Mouse (Mus musculus) macrophage (primary cell): ENCODE measurements around the gene Gm853. TPM values are rescaled to one million over a fixed set of nuclear protein-coding genes. Genes with fewer than 3 reads are reported as not detected.

Experiments
- H3K27ac ChIP-seq: fragments of 350-480 bp; formaldehyde crosslinking; 2 replicates; pipeline ENCODE4 v1.9.0; 2021
- H3K36me3 ChIP-seq: fragments of 350-480 bp; formaldehyde crosslinking; 2 replicates; pipeline ENCODE4 v1.9.0; 2021; ENCODE audit errors: inconsistent target
- H3K4me3 ChIP-seq: fragments of 350-480 bp; formaldehyde crosslinking; 2 replicates; pipeline ENCODE4 v1.9.0; 2021; ENCODE audit errors: inconsistent target
- H3K79me2 ChIP-seq: fragments of 350-480 bp; formaldehyde crosslinking; 2 replicates; pipeline ENCODE4 v1.9.0; 2021; ENCODE audit errors: inconsistent target
- WGBS: methylation state at CpG from one replicate; pipeline ENCODE4 v1.1.7; 2026; ENCODE audit warnings: inconsistent platforms; ENCODE audit not compliant: missing documents; 5-methylcytosine and 5-hydroxymethylcytosine counted together
- polyA plus RNA-seq: library from polyadenylated mRNA; stranded (reverse); fragments of 250-400 nt; gene quantifications from 3 replicates; pipeline ENCODE4 v1.2.4, GENCODE M21; 2018; ENCODE audit warnings: inconsistent platforms

The Gm853 gene
- polyA plus RNA-seq, 1 experiment from 2014 or later = not detected

DNA sequence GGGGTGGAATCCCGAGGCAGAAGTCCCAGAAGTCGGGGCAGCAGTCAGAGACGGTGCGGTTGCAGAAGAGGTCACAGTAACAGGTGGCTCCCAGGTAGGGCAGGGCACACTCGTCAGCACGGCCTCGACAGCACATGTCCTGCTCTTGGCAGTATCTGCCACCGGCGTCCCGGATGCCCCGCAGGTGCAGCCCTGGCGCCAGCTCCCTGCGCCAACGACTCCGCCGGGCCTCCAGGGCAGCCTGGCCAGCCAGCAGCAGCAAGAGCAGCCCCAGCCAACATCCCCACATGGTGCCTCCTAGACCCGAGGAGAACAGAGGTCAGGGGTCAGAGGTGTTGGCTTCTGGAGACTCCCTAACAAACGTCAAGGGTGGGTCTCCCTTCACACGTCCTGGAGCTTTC lies 48.3 kb downstream of the Gm853 start:
- H3K36me3 ChIP-seq = no peaks in the 10 kb centered on the region
- H3K79me2 ChIP-seq = no peaks in the 10 kb centered on the region
- no peak overlapping the region for H3K4me3 ChIP-seq
- no peak overlapping the region for H3K27ac ChIP-seq
- 71% methylated on average over 19 of the region's 19 CpGs for WGBS

DNA sequence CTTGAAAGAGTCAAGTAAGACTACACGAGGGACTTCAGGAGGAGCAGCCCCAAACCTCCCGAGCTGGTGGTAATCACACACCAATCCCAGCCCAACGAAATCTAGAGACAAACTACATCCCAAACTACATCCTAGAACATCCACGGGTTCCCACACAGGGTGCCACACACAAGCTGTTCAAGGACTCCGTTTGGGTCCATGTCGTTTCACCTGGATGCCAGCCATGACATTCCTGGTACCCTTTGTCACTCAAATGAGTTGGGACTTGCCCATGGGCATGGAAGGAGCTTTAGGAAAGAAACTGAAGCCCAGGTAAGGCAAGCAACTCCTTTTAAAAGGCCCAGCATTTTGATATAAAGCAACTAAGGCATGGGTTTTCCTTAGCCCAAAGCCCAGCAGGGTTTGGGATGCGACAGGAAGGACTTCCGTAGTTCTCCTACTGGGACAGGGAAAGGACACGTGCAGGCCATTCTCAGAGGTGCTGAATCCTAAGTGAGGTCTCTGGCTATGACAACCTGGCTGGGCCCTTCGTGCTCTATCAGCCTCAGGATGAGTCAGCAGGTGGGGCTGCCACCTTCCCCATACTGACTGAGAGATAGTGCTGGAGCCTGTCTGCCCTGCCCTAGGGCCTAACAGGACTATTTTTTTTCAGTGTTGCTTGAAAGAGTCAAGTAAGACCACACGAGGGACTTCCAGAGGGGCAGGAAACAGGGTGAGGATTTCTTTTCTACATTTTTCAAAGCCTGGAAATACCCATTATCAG lies 49.0 kb downstream of the Gm853 start:
- H3K4me3 ChIP-seq = no peak overlapping the region
- WGBS = 80% methylated on average over 11 of the region's 11 CpGs
- H3K36me3 ChIP-seq = no peaks in the 10 kb centered on the region
- no peak overlapping the region for H3K27ac ChIP-seq
- H3K79me2 ChIP-seq = no peaks in the 10 kb centered on the region

DNA sequence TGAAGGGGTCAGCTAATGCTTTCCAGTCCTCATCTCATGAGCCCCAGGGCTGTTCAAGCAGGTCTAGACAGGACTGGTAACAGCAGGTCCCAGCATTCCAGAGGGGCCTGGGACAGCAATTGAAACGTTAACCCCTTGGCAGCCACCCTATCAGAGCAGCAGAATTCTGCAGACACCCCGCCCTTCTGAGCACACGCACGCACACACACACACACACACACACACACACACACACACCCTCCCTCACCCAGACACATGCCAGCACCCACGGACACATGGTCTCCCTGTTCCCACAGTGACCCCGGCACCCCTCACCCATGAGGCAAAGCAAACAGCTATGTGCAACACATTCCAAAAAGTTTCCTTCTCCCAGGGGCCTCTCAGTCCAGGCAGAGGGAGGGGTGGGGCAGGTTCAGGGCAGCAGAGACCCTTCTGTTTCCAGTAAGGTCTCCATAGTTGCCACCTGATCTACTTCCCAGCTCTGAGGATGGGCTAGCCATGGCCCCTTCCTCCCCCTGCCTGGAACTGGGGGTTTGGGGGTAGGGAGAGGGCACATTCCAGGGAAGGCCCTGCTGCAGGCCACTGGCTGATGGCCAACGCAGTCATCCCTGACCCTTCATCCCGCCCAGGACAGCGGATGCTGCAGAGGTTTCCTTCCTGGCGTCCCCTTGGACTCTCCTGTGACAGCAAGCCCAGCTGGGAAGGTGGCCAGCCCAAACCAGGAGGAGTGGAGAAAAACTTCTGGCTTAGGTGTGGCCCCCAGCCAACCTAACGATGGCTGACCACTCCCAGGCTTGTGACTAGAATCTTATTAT lies 50.0 kb downstream of the Gm853 start:
- Histone ChIP-seq H3K4me3 (no peak overlapping the region), H3K27ac (no peak overlapping the region), H3K79me2 (no peaks in the 10 kb centered on the region), H3K36me3 (no peaks in the 10 kb centered on the region)
- WGBS = 94% methylated on average over 11 of the region's 11 CpGs

DNA sequence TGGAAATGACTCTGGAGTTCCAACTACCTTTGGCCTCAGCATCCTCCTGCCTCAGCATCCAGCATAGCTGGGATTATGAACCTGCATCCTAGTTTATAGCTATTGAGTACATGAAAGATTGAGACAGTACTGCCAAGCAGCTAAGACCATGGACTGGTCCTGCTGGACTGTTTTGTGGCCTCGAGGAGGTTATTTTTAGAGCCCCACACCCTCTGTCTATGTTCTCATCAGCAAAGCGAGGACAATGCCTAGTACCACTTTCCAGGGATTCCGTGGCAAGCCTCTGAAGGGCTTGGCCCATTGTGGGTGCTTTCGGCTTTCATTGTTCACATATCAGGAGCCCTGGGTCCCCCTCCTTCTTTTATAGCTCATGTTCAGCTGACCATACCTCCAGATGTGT lies 51.8 kb downstream of the Gm853 start:
- Histone ChIP-seq H3K27ac (no peak overlapping the region), H3K79me2 (no peaks in the 10 kb centered on the region), H3K36me3 (no peaks in the 10 kb centered on the region), H3K4me3 (no peak overlapping the region)
- 78% methylated on average over 4 of the region's 4 CpGs for WGBS

DNA sequence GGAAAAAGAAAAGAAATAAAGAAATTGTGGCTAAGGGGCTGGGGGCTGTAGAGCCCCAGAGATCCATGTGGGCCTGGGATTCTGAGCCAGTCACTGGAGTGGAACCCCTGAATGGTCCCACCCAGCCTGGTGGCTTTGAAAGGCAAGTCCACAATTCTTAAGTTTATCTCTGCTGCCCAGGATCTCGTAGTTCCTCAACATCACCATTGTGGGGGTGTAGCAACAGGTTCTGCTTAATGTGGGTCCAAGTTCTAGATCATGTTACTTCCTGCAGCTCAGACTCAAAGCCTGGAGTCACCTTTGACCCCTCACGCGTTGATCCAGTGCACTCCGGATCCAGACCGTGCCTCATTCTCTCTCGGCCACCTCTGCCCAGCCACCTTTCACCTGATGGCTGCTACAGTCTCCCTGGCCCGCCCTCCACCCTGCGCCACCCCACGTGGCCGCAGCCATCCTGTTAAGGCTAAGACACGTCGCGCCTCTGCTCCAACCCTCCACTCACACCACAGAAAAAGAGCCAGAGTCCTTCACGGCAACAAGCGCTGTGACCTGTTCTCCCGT lies 52.7 kb downstream of the Gm853 start:
- WGBS = 88% methylated on average over 16 of the region's 16 CpGs

DNA sequence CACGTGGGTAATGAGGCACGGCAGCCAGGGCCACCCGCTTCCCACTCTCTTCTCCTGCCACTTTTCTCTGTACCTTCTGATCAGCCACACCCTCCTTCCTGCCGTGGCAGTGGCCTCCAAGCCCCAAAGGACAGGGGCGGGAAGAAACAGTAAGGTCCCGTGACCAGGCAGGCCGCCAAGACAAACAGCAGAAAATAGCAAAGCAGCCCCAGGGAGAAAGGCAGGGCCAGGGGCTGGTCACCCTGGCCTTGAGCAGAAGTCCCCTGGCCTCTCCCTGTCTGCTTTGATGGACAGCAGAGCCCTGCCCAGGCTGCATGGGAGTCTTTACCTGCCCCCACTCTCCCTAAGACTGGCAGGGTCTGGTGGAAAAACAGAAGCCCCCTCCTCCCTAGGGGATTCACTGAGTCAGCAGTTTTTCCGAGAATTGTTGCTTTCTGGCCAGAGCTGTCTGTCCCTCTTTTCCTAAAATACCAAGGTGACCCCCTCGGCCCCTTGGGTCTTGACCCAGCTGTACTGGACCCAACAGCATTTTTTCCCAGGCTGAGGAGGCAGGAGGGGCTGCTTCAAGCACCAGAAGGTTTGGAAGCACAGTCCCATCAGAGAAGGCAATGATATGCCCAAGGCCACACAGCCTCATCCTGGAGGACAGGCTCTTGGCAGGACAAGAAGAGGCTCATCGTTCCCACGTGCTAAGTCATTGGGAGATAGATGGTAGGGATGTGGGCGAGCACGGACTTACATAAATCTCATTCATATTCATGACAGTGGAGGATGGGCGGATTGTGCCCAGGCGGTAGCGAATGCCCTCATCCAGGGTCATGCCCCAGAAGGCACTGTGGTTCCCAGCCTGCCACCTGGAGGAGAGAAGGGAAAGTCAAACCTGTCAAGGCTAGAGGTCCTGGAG lies 53.7 kb downstream of the Gm853 start:
- no peaks in the 10 kb centered on the region for H3K36me3 ChIP-seq
- H3K79me2 ChIP-seq = no peaks in the 10 kb centered on the region
- no peak overlapping the region for H3K27ac ChIP-seq
- 34% methylated on average over 16 of the region's 16 CpGs for WGBS
- no peak overlapping the region for H3K4me3 ChIP-seq

More for the DNA sequence above, 52.7 kb downstream of the Gm853 start:
- H3K27ac ChIP-seq = no peak overlapping the region
- H3K4me3 ChIP-seq = no peak overlapping the region
- H3K79me2 ChIP-seq = no peaks in the 10 kb centered on the region
- H3K36me3 ChIP-seq = no peaks in the 10 kb centered on the region

DNA sequence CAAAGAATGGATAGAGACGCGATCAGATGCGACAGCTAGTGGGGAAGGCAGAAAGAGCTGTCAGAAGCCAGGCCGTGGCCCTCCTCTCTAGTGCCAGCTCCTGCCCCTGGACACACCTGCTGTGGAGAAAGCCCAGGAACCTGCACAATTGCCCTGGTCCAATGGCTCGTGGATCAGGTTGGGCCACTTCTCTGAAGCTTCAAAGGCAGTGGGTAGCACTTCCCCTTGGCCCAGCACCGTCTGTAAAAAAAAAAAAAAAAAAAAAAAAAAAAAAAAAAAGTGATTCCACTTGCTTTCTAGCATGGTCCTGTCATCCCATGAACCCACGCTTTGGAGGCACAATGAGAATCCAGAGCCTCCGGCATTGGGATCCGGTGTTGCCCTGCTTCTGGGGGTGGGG lies 54.4 kb downstream of the Gm853 start:
- no peak overlapping the region for H3K27ac ChIP-seq
- no peaks in the 10 kb centered on the region for H3K36me3 ChIP-seq
- no peaks in the 10 kb centered on the region for H3K79me2 ChIP-seq
- WGBS = 42% methylated on average over 8 of the region's 9 CpGs
- H3K4me3 ChIP-seq = no peak overlapping the region

DNA sequence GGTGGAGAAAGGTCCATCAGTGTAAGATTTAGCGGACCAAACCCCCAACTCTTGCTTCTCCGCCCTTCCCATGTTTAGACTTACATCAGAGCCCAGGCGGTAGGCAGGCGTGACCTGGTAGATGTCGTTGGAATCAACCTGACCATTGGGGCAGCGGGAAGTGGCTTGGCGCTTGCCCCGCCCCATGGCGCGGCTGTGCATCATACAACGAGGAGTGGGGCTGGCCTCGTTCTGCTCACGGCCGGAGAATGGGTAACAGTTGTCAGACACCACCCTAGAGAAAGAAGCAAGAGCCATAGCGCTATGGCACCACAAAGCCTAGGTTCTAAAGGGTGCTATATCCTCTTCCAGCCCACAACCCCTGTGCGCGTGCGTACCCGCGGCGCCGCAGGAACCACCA lies 54.9 kb downstream of the Gm853 start:
- H3K27ac ChIP-seq = no peak overlapping the region
- no peaks in the 10 kb centered on the region for H3K36me3 ChIP-seq
- WGBS = 85% methylated on average over 20 of the region's 22 CpGs
- H3K79me2 ChIP-seq = no peaks in the 10 kb centered on the region
- H3K4me3 ChIP-seq = no peak overlapping the region

DNA sequence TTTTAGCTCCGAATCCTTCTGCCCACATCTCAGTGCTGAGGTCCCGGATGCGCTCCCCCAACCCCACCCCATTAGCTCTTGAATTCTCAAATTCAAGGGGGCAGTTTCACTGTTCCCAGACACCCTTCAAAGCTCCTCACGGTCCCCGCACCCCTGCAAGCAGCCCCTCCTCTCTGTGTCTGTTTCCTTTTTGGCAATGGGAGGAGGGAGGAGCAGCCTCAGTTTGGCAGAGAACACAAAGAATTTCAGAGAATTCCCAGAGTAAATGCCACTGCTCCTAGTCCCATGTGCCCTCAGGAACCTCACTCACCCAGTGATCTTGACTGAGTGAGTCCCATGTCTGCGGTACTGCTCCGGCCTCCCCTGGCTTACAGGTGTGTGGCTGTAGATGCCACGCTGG lies 55.6 kb downstream of the Gm853 start:
- no peak overlapping the region for H3K4me3 ChIP-seq
- H3K79me2 ChIP-seq = no peaks in the 10 kb centered on the region
- H3K36me3 ChIP-seq = no peaks in the 10 kb centered on the region
- WGBS = 86% methylated on average over 8 of the region's 8 CpGs
- no peak overlapping the region for H3K27ac ChIP-seq

DNA sequence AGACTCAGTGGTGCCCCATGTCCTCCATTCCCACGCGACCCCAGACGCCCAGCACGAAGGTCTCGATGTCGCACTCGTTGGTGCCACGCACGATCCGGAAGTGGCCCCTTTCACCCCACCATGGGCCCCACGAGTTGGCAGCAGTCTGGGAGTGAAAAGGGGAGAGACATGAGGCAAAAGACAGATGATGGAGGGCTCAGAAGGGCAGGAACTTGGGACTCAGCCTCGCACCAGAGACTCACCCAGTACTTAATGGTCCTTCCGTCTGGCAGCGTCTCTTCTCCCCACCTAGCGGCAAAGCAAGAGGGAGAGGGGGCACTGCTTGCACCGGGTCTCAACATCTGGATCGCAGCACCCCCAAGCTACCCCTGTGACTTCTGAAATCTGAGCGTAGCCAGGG lies 56.1 kb downstream of the Gm853 start:
- Histone ChIP-seq H3K36me3 (no peaks in the 10 kb centered on the region), H3K79me2 (no peaks in the 10 kb centered on the region), H3K27ac (no peak overlapping the region), H3K4me3 (no peak overlapping the region)
- WGBS = 80% methylated on average over 18 of the region's 18 CpGs

DNA sequence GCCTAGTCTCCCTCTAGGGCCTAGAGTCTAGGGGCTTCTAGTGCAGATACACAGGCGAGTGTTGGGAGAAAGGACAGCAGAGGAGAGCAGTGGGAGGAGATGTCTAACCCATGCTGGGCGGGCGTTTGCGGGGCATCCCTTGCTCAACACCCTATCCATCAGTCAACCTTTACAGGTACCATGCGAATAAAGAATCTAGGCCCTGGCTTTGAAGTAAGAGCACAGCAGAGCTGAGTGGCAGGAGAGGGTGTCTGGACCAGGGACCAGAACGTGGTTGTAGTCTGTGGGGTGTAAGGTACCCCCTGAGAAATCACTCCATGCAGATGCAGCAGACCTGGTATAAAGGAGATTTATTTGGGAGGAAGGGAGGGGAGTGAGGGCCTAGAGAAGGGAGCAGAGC lies 58.1 kb downstream of the Gm853 start:
- H3K36me3 ChIP-seq = no peaks in the 10 kb centered on the region
- no peak overlapping the region for H3K27ac ChIP-seq
- no peak overlapping the region for H3K4me3 ChIP-seq
- WGBS = 91% methylated on average over 6 of the region's 6 CpGs
- H3K79me2 ChIP-seq = no peaks in the 10 kb centered on the region

DNA sequence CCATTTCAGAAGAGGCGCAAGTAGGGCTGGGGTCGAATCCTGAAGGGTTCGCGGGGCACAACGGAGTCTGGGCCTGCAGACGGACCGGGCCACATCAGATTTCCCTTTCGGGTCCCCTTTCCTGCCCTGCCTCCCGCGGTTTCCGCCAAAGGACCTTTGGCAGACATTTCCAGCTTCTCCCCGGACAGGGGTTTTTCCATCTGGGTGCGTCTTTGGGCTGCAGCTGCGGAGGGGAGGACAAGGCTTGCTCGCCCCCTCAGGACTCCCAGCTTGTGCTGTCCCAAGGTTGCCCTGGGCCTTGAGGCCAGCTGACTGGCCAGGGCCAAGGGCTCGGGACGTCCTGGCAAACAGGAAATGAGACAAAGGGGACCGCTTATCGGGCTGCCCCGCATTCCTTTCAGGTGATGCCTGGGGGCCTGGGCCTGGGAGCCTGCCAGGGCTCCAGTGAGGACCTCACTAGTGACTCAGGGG lies 58.8 kb downstream of the Gm853 start:
- no peak overlapping the region for H3K4me3 ChIP-seq
- WGBS = 10% methylated on average over 20 of the region's 20 CpGs
- no peaks in the 10 kb centered on the region for H3K36me3 ChIP-seq
- no peaks in the 10 kb centered on the region for H3K79me2 ChIP-seq
- no peak overlapping the region for H3K27ac ChIP-seq

DNA sequence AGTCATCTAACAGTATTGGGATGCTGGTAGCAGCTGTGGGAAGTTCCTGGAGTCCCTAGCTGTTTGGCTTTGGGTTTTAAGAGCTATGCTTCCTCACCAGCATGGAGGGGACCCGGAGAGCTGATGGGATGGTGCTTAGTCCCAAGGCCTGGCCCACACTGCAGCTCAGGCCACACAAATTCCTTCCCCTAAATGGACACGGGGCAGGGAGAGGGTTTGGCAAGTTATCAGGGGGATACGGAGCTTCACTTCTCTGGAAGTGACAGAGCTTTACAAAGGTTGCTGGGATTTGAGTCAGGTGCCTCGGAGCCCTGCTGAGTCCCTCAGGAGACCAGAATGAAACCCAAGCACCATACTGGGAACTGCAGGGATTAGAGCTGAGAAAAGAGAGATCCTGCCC lies 60.9 kb downstream of the Gm853 start:
- 88% methylated on average over 4 of the region's 4 CpGs for WGBS
- H3K4me3 ChIP-seq = no peak overlapping the region
- no peaks in the 10 kb centered on the region for H3K36me3 ChIP-seq
- H3K79me2 ChIP-seq = no peaks in the 10 kb centered on the region
- no peak overlapping the region for H3K27ac ChIP-seq
